Mouse (Mus musculus) telencephalon, adult 2 months (tissue): ENCODE measurements at regions not wholly inside any gene's neighbourhood (a gene's known extent, or its start where the extent isn't known, plus 50 kb on each side); places are given as distances from the start of the nearest gene placed in this dataset.

Experiments
- DNase-seq: peaks from one replicate; pipeline ENCODE4 v3.0.0-alpha.2; 2011; ENCODE audit warnings: low read depth, low spot score

- DNase-seq: no peak
Measured at GRCm38 (mm10) chr3:46075646-46076045, 372.4 kb downstream of the Pabpc4l start.

GRCm38 (mm10) chr3:46054792-46055191 is 393.2 kb downstream of the Pabpc4l start:
- peak; percentile 38 for DNase-seq

GRCm38 (mm10) chr3:46034068-46034467 is 414.0 kb downstream of the Pabpc4l start:
- DNase-seq: no peak
